Mouse (Mus musculus): ENCODE measurements around the gene Inpp5k. TPM values are rescaled to one million over a fixed set of nuclear protein-coding genes. Genes with fewer than 3 reads are reported as not detected.

The Inpp5k gene
- polyA plus RNA-seq (2015; fragmentation: Nextera tagmentation; extraction: Ambion mirVana), result 32.7 and 33.8 TPM in 2 replicates

GRCm38 (mm10) chr11:75630645-75631229, at the start of gene Inpp5k:
Inpp5k (plus strand) TSS chr11:75630988.
- H3K9ac ChIP-seq, result peak within 1 kb of the TSS; percentile 78
- H3K4me3 ChIP-seq, result peak within 1 kb of the TSS; percentile 82
- under 1% methylated on average over 53 of the region's 53 CpGs for WGBS
- no peaks in the 10 kb centered on the region for H3K9me3 ChIP-seq (replicated peaks)
- H3K27ac ChIP-seq, result peak within 1 kb of the TSS; percentile 72
- H3K4me1 ChIP-seq, result peaks cover 23% of the 10 kb centered on the region
- no peaks in the 10 kb centered on the region for H3K27me3 ChIP-seq
- peaks cover 40% of the 10 kb centered on the region for H3K36me3 ChIP-seq (ENCODE audit: poor library complexity, severe bottlenecking)
- peak; percentile 100 for ATAC-seq
- peak within 1 kb of the TSS; percentile 72 for H3K4me2 ChIP-seq

DNA sequence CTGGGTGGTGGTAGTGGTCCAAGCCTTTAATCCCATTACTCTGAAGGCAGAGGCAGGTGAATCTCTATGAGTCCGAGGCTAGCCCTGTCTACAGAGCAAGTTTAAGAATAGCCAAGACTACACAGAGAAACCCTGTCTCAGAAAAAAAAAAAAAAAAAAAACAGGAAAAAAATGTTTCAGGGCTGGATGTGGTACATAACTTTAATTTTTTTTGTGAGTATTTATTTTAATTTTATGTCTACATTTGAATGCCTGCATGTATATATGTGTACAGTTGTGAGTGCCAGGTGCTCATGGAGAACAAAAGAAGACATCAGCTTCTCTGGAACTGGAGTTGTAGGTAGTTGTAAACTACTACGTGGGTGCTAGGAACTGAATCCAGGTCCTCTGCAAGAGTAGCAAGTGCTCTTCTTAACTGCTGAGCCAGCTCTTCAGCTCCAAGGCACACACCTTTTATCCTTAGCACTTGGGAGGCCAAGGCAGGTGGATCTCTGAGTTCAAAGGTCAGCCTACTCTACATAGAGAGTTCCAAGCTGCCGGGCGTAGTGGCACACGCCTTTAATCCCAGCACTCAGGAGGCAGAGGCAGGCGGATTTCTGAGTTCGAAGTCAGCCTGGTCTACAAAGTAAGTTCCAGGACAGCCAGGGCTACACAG, 49.2 kb upstream of the Inpp5k start:
- Histone ChIP-seq H3K27ac (no peak overlapping the region), H3K4me3 (no peak overlapping the region), H3K4me1 (no peaks in the 10 kb centered on the region), H3K9me3 (replicated peaks) (no peaks in the 10 kb centered on the region), H3K36me3 (ENCODE audit: poor library complexity, severe bottlenecking) (no peaks in the 10 kb centered on the region), H3K27me3 (0 out of 2 replicates have a peak, but pooled peaks cover 5% of the 10 kb centered on the region), H3K9ac (no peak overlapping the region), H3K4me2 (no peak overlapping the region)
- 93% methylated on average over 7 of the region's 7 CpGs for WGBS
- no peak for ATAC-seq

GRCm38 (mm10) chr11:75583521-75583920, 47.3 kb upstream of the Inpp5k start:
- WGBS, result 53% methylated on average over 2 of the region's 2 CpGs
- H3K4me1 ChIP-seq, result peaks cover 6% of the 10 kb centered on the region
- H3K9ac ChIP-seq, result no peak overlapping the region
- no peak for ATAC-seq
- no peaks in the 10 kb centered on the region for H3K36me3 ChIP-seq (ENCODE audit: poor library complexity, severe bottlenecking)
- 0 out of 2 replicates have a peak, but pooled peaks cover 5% of the 10 kb centered on the region for H3K27me3 ChIP-seq
- no peak overlapping the region for H3K27ac ChIP-seq
- H3K4me3 ChIP-seq, result no peak overlapping the region
- no peaks in the 10 kb centered on the region for H3K9me3 ChIP-seq (replicated peaks)
- no peak overlapping the region for H3K4me2 ChIP-seq

DNA sequence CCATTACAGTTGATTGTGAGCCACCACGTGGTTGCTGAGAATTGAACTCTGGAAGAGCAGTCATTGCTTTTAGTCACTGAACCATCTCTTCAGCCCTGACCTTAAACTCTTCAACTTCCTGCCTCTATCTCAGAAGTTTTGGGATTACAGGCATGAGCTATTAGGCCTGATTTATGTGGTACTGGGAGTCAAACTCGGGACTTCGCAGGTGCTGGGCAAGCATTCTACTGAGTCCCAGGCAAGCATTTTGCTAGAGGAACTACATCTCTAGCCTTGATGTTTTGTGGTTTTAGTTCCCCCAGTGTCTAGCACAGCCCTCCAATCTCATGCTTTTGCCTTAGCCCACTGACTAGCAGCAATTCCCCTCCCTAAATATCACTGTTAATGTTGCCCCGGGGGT, 45.7 kb upstream of the Inpp5k start:
- Histone ChIP-seq H3K36me3 (ENCODE audit: poor library complexity, severe bottlenecking) (no peaks in the 10 kb centered on the region), H3K4me3 (no peak overlapping the region), H3K9me3 (replicated peaks) (no peaks in the 10 kb centered on the region), H3K4me2 (no peak overlapping the region), H3K27me3 (0 out of 2 replicates have a peak, but pooled peaks cover 5% of the 10 kb centered on the region), H3K27ac (no peak overlapping the region), H3K4me1 (peaks cover 21% of the 10 kb centered on the region), H3K9ac (no peak overlapping the region)
- ATAC-seq, result no peak
- WGBS, result 90% methylated on average over 4 of the region's 4 CpGs

DNA sequence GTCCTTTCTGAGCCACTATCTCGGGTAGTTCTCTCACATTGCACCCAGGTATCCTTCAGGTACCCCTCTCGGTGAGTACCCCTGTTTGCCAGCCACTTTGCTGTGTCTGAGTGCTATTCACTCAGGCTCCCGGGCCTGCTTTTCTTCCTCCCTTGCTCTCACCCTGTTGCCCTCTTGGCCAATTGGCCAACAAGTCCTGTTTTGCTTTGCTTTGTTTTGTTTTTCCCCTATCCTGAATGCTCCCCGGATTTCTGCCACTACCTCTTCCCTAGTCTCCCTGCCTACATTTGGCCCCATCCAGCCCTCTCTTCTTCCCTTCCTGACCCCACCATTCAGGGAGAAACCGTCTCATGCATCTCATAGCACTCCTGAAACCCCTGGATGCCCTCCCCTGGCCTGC, 44.8 kb upstream of the Inpp5k start:
- 77% methylated on average over 5 of the region's 5 CpGs for WGBS
- Histone ChIP-seq H3K27me3 (0 out of 2 replicates have a peak, but pooled peaks cover 5% of the 10 kb centered on the region), H3K9me3 (replicated peaks) (no peaks in the 10 kb centered on the region), H3K9ac (no peak overlapping the region), H3K4me3 (no peak overlapping the region), H3K4me2 (no peak overlapping the region), H3K4me1 (peaks cover 25% of the 10 kb centered on the region), H3K27ac (no peak overlapping the region), H3K36me3 (ENCODE audit: poor library complexity, severe bottlenecking) (no peaks in the 10 kb centered on the region)
- no peak for ATAC-seq

GRCm38 (mm10) chr11:75586963-75587362, 43.8 kb upstream of the Inpp5k start:
- Histone ChIP-seq H3K4me3 (no peak overlapping the region), H3K27ac (0 out of 2 replicates have a peak overlapping the region, but pooled peaks have one; percentile 19), H3K4me2 (no peak overlapping the region), H3K9ac (peak overlapping the region; percentile 89), H3K4me1 (peaks cover 25% of the 10 kb centered on the region), H3K27me3 (0 out of 2 replicates have a peak, but pooled peaks cover 5% of the 10 kb centered on the region), H3K9me3 (replicated peaks) (no peaks in the 10 kb centered on the region), H3K36me3 (ENCODE audit: poor library complexity, severe bottlenecking) (no peaks in the 10 kb centered on the region)
- no peak for ATAC-seq
- WGBS, result 86% methylated on average over 5 of the region's 5 CpGs

DNA sequence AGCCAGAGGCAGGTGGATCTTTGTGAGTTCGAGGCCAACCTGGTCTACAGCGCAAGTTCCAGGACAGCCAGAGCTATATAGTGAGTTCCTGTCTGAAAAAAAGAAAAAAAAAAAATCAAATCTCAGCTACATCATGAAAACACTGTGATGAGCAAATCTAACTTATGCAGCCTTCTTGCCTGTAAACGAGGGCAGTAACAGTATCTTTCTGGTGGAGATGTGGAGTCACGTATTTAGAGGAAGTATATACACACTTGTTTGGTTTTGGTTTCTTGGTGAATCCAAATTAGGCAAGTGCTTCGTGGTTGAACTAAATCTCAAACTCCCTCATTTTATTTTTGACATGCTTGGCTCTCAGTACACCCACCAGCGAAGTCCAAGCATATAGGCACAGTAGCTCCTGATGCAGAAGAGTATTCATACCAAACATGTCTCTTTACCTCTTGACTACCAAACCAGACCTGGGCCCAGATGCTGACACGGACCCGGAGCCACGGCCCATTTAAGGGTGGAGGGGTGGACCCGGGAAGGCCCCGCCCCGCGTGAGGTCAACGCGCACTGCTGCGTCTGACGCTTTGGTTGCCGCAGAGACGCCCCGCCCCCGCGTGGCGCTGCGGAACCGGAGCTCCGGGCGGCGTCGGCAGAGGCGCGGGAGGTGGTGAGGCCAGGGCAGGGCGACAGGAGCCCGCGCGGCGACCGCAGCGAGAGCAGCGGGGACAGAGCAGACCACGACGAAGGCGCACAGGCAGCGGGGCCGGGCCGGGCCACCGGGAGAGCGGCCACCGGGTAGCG, 43.1 kb upstream of the Inpp5k start, which contains the start of gene Pitpna:
TSS of gene Pitpna (plus strand) at position 605 of the 792 bp plus-strand sequence.
- peak; percentile 96 for ATAC-seq
- Histone ChIP-seq H3K4me1 (peaks cover 25% of the 10 kb centered on the region), H3K9ac (peak within 1 kb of the TSS; percentile 89), H3K4me3 (peak within 1 kb of the TSS; percentile 75), H3K27me3 (0 out of 2 replicates have a peak, but pooled peaks cover 5% of the 10 kb centered on the region), H3K9me3 (replicated peaks) (no peaks in the 10 kb centered on the region), H3K36me3 (ENCODE audit: poor library complexity, severe bottlenecking) (peaks cover 6% of the 10 kb centered on the region), H3K4me2 (peak within 1 kb of the TSS; percentile 95), H3K27ac (peak within 1 kb of the TSS; percentile 76)
- 6% methylated on average over 49 of the region's 49 CpGs for WGBS

GRCm38 (mm10) chr11:75588285-75588941, 42.4 kb upstream of the Inpp5k start:
- H3K4me3 ChIP-seq, result peak overlapping the region; percentile 75
- H3K9me3 ChIP-seq (replicated peaks), result no peaks in the 10 kb centered on the region
- 1% methylated on average over 37 of the region's 37 CpGs for WGBS
- H3K27ac ChIP-seq, result peak overlapping the region; percentile 76
- peak overlapping the region; percentile 89 for H3K9ac ChIP-seq
- H3K4me1 ChIP-seq, result peaks cover 25% of the 10 kb centered on the region
- ATAC-seq, result peak; percentile 89
- H3K4me2 ChIP-seq, result peak overlapping the region; percentile 95
- H3K27me3 ChIP-seq, result 0 out of 2 replicates have a peak, but pooled peaks cover 5% of the 10 kb centered on the region
- H3K36me3 ChIP-seq (ENCODE audit: poor library complexity, severe bottlenecking), result peaks cover 13% of the 10 kb centered on the region

DNA sequence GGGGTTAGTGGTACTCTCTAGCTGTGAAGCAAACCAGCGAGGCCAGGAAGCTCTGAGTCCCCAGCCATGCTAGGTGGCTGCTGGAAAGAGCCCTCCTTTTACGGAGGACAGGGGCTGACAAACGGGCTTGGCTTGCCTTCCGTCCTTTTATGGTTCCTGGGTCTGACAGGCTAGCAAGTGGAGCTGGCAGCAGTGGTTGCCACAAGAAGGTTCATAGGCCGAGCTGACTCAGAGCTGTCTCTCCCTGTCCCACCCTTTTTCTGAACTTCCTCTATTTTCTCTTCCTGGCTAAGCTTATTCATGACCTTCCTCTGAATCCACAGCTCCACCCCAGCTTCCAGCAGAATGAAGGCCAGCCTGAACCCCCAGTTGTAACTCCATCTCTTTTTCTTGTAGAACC, 38.2 kb upstream of the Inpp5k start:
- ATAC-seq, result no peak
- Histone ChIP-seq H3K9me3 (replicated peaks) (no peaks in the 10 kb centered on the region), H3K36me3 (ENCODE audit: poor library complexity, severe bottlenecking) (peaks cover 52% of the 10 kb centered on the region), H3K4me2 (no peak overlapping the region), H3K27me3 (no peaks in the 10 kb centered on the region), H3K4me3 (no peak overlapping the region), H3K27ac (no peak overlapping the region), H3K4me1 (peaks cover 20% of the 10 kb centered on the region), H3K9ac (no peak overlapping the region)
- WGBS, result 92% methylated on average over 5 of the region's 5 CpGs

DNA sequence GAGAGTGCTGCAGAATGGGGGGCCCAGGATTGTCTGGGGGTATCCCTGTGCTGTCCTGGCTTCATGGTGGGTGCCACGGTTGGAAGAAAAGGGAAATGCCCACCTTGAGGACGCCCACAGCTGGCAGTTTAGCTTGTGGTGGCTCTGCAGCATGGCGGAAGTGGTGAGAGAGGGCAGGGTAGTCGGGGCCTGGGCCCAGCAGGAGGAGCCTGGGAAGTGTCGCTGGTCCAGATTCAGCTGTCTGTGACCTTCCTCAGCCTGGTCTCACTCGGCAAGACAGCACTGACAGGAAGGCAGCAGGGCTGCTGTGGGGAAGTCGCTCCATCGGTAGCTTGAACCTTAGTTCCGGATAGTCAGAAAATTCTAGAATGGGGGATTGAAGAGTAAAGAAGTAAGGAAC, 36.4 kb upstream of the Inpp5k start:
- Histone ChIP-seq H3K27me3 (no peaks in the 10 kb centered on the region), H3K9me3 (replicated peaks) (no peaks in the 10 kb centered on the region), H3K4me3 (no peak overlapping the region), H3K4me2 (no peak overlapping the region), H3K27ac (no peak overlapping the region), H3K36me3 (ENCODE audit: poor library complexity, severe bottlenecking) (peaks cover 67% of the 10 kb centered on the region), H3K4me1 (peaks cover 9% of the 10 kb centered on the region), H3K9ac (no peak overlapping the region)
- WGBS, result 90% methylated on average over 9 of the region's 9 CpGs
- ATAC-seq, result no peak

- Histone ChIP-seq H3K4me2 (no peak overlapping the region), H3K9ac (no peak overlapping the region), H3K36me3 (ENCODE audit: poor library complexity, severe bottlenecking) (peaks cover 74% of the 10 kb centered on the region), H3K27me3 (no peaks in the 10 kb centered on the region), H3K4me1 (0 out of 2 replicates have a peak, but pooled peaks cover under 1% of the 10 kb centered on the region), H3K9me3 (replicated peaks) (no peaks in the 10 kb centered on the region), H3K4me3 (no peak overlapping the region), H3K27ac (no peak overlapping the region)
- no peak for ATAC-seq
- 61% methylated on average over 2 of the region's 2 CpGs for WGBS
Observed at GRCm38 (mm10) chr11:75595404-75595803, 35.4 kb upstream of the Inpp5k start.

Measured in forebrain, embryonic 13.5 days (tissue).